Mouse (Mus musculus) heart, embryonic 10.5 days (tissue): ENCODE data around the gene Flywch1. TPM values are rescaled to one million over a fixed set of nuclear protein-coding genes. Genes with fewer than 3 reads are reported as not detected.

Experiments used
- DNase-seq: peaks from one replicate; pipeline ENCODE4 v3.0.0-alpha.2; 2017; ENCODE audit warnings: low spot score
- H3K27ac ChIP-seq: fragments of 300-500 bp; sonication (generic); 2 replicates; pipeline ENCODE4 v1.5.1; 2016; ENCODE audit warnings: mild to moderate bottlenecking
- H3K27me3 ChIP-seq: fragments of 300-500 bp; sonication (generic); 2 replicates; pipeline ENCODE4 v1.6.1; 2016; ENCODE audit warnings: mild to moderate bottlenecking; ENCODE audit not compliant: poor library complexity, insufficient read depth, severe bottlenecking
- H3K36me3 ChIP-seq: fragments of 300-500 bp; sonication (generic); 2 replicates; pipeline ENCODE4 v1.6.1; 2016; ENCODE audit warnings: mild to moderate bottlenecking, moderate library complexity
- H3K4me1 ChIP-seq: fragments of 300-500 bp; sonication (generic); 2 replicates; pipeline ENCODE4 v1.6.1; 2016; ENCODE audit warnings: mild to moderate bottlenecking
- H3K4me3 ChIP-seq: fragments of 300-500 bp; sonication (generic); 2 replicates; pipeline ENCODE4 v1.5.1; 2016; ENCODE audit warnings: mild to moderate bottlenecking, moderate library complexity
- H3K9me3 ChIP-seq: fragments of 300-500 bp; sonication (generic); 2 replicates; pipeline ENCODE4 v1.6.1; 2016; ENCODE audit warnings: mild to moderate bottlenecking, moderate library complexity
- WGBS: fragments of 180-500 bp; shearing (Covaris S2); methylation state at CpG from one replicate; pipeline ENCODE4 v1.1.7; 2016; 5-methylcytosine and 5-hydroxymethylcytosine counted together
- polyA plus RNA-seq: library from polyadenylated mRNA; unstranded; fragments of >200 nt; fragmentation: Nextera tagmentation; extraction: Ambion mirVana; gene quantifications from 2 replicates; pipeline ENCODE4 v1.2.1, GENCODE M21; 2016

The Flywch1 gene
- polyA plus RNA-seq, 1 experiment from 2014 or later, result 117 TPM

GRCm38 (mm10) chr17:23705525-23706104 is 65.8 kb downstream of the Flywch1 start:
- Histone ChIP-seq H3K4me3 (no peak overlapping the region), H3K9me3 (no peaks in the 10 kb centered on the region), H3K27me3 (peaks cover 75% of the 10 kb centered on the region), H3K27ac (no peak overlapping the region), H3K4me1 (no peaks in the 10 kb centered on the region), H3K36me3 (no peaks in the 10 kb centered on the region)
- WGBS, result 75% methylated on average over 7 of the region's 7 CpGs
- no peak for DNase-seq

DNA sequence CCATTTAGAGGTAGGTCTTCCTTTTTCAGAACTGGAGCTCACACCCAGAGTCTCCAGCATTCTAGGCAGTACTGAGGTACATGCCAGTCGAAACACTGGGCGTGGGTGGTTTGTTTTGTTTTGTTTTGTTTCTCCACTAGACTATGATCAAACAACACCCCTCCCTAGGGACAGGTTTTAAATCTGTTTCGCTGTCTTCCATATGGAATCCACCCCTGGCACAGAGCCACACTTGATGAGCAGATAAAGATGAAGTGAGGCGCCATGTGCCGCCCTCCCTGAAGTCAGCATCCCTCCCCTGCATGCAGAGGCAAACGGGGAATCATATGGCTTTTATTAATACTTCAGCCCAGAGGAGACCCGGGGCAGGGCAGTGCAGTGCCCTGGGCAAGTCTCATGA is 66.7 kb downstream of the Flywch1 start:
- Histone ChIP-seq H3K4me1 (peaks cover 2% of the 10 kb centered on the region; the same call in 1 of the 2 replicates), H3K27me3 (peaks cover 76% of the 10 kb centered on the region), H3K27ac (no peak overlapping the region), H3K4me3 (no peak overlapping the region), H3K36me3 (no peaks in the 10 kb centered on the region), H3K9me3 (no peaks in the 10 kb centered on the region)
- no peak for DNase-seq
- WGBS, result 58% methylated on average over 7 of the region's 7 CpGs

DNA sequence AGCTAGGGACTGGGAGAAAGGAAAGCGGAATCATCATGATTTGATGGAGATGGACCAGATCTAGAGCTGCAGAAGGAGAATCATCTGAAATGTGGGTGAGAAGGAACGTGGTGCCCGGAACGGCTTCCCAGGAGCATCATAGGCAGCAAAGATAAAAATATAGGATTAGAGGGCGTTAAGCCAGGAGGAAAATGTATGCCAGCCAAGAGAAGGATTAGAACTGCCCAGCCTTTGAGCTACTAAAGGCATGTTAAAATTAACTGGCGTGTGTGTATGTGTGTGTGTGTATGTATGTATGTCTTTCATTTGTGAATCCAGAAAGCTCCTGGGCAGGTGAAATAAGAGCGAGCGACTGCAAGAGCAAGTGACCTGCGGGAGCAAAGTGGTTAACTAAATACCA is 68.1 kb downstream of the Flywch1 start:
- 82% methylated on average over 9 of the region's 9 CpGs for whole genome bisulfite sequencing
- peaks cover 79% of the 10 kb centered on the region for H3K27me3 ChIP-seq
- no peak overlapping the region for H3K27ac ChIP-seq
- peaks cover 11% of the 10 kb centered on the region for H3K4me1 ChIP-seq
- no peaks in the 10 kb centered on the region for H3K9me3 ChIP-seq
- no peaks in the 10 kb centered on the region for H3K36me3 ChIP-seq
- DNase-seq, result no peak
- H3K4me3 ChIP-seq, result no peak overlapping the region

Other genes starting within 250 kb of the Flywch1 start
- 19.5 and 23.0 TPM in 2 replicates for gene Zfp213, start 207.4 kb downstream of the Flywch1 start, polyA plus RNA-seq
- 12.0 and 15.4 TPM in 2 replicates for gene Zfp13, start 172.1 kb downstream of the Flywch1 start, polyA plus RNA-seq
- gene Zscan10, start 170.7 kb downstream of the Flywch1 start, polyA plus RNA-seq, result 0.10 and 0.21 TPM in 2 replicates
- 0.39 and 0.43 TPM in 2 replicates for gene Mmp25, start 126.3 kb downstream of the Flywch1 start, polyA plus RNA-seq
- 0.28 and 0.40 TPM in 2 replicates for gene Bicdl2, start 111.1 kb downstream of the Flywch1 start, polyA plus RNA-seq
- 152 and 305 TPM in 2 replicates for gene Hcfc1r1, start 98.0 kb downstream of the Flywch1 start, polyA plus RNA-seq
- 60.1 and 63.7 TPM in 2 replicates for gene Thoc6, start 97.7 kb downstream of the Flywch1 start, polyA plus RNA-seq
- gene Tnfrsf12a, start 94.1 kb downstream of the Flywch1 start, polyA plus RNA-seq, result 35.4 and 72.4 TPM in 2 replicates
- gene Cldn6, start 92.4 kb downstream of the Flywch1 start, polyA plus RNA-seq, result 7.0 and 33.4 TPM in 2 replicates
- 0.76 and 2.4 TPM in 2 replicates for gene Cldn9, start 87.6 kb downstream of the Flywch1 start, polyA plus RNA-seq
- gene 1520401A03Rik, start 48.8 kb downstream of the Flywch1 start, polyA plus RNA-seq, result not detected in 2 replicates
- 46.5 and 53.2 TPM in 2 replicates for gene Pkmyt1, start 45.3 kb downstream of the Flywch1 start, polyA plus RNA-seq
- gene Paqr4, start 30.7 kb downstream of the Flywch1 start, polyA plus RNA-seq, result 8.7 and 9.3 TPM in 2 replicates
- gene Kremen2, start 25.8 kb downstream of the Flywch1 start, polyA plus RNA-seq, result 0.43 and 1.9 TPM in 2 replicates
- 9.0 and 20.3 TPM in 2 replicates for gene Flywch2, start 14.5 kb upstream of the Flywch1 start, polyA plus RNA-seq
- gene Srrm2, start 18.9 kb upstream of the Flywch1 start, polyA plus RNA-seq, result 342 and 505 TPM in 2 replicates
- 907 and 984 TPM in 2 replicates for gene Elob, start 57.5 kb upstream of the Flywch1 start, polyA plus RNA-seq
- gene Prss33, start 64.5 kb upstream of the Flywch1 start, polyA plus RNA-seq, result not detected in 2 replicates
- gene Prss32, start 72.3 kb upstream of the Flywch1 start, polyA plus RNA-seq, result not detected in 2 replicates
- gene Prss41, start 72.6 kb upstream of the Flywch1 start, polyA plus RNA-seq, result 0.41 and 1.5 TPM in 2 replicates
- not detected in 2 replicates for gene Prss21, start 96.5 kb upstream of the Flywch1 start, polyA plus RNA-seq
- gene Dcpp1, start 109.3 kb upstream of the Flywch1 start, polyA plus RNA-seq, result not detected in 2 replicates
- gene Dcpp2, start 109.3 kb upstream of the Flywch1 start, polyA plus RNA-seq, result not detected in 2 replicates
- gene Dcpp3, start 145.9 kb upstream of the Flywch1 start, polyA plus RNA-seq, result not detected in 2 replicates
- 0.21 TPM in 1 of 2 replicates, not detected in the other for gene Sbp, start 170.1 kb upstream of the Flywch1 start, polyA plus RNA-seq
- not detected in 2 replicates for gene Sbpl, start 183.7 kb upstream of the Flywch1 start, polyA plus RNA-seq
- gene Prss30, start 209.0 kb upstream of the Flywch1 start, polyA plus RNA-seq, result 0.18 TPM in 1 of 2 replicates, not detected in the other
- 0.25 and 1.2 TPM in 2 replicates for gene Prss22, start 226.5 kb upstream of the Flywch1 start, polyA plus RNA-seq